Mouse (Mus musculus) megakaryocyte, embryonic 14.5 days (primary cell): ENCODE measurements at regions not wholly inside any gene's neighbourhood (a gene's known extent, or its start where the extent isn't known, plus 50 kb on each side); places are given as distances from the start of the nearest gene placed in this dataset.

Source experiments
- FLI1 ChIP-seq: IDR thresholded peaks from 2 replicates; pipeline ENCODE4 v1.6.1; 2012; ENCODE audit warnings: low read length, inconsistent platforms, mixed read lengths
- GATA1 ChIP-seq: IDR thresholded peaks from 3 replicates; pipeline ENCODE4 v1.6.1; 2012; ENCODE audit warnings: mixed read lengths, low read length, inconsistent platforms, borderline replicate concordance

DNA sequence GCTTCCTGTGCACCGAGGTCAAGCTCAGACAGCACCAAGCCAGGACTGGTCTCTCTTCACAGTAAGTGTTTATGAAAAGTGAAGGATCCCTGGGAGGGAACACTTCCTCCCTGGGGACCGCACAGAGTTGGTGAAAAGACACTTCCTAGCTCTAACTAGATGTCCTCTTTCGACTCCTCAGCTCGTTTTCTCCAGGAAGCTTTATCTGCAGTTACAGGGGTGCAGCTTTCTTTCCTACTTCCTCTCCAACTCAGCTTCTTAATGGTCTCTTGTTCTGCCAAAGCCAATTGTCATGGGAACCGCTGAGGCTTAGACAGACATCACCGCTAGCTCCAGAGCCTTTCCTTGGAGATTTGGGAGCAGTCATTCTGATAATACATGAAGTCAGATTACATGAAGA is 53.0 kb upstream of the Rbm15 start:
- no peak for TF ChIP-seq GATA1
- TF ChIP-seq FLI1, result no peak
